Mouse (Mus musculus): ENCODE results near the gene Ilvbl. TPM values are rescaled to one million over a fixed set of nuclear protein-coding genes. Genes with fewer than 3 reads are reported as not detected.

Gene Ilvbl
- polyA plus RNA-seq, 1 experiment from 2014 or later, result 27.5 TPM

- ATAC-seq (ENCODE audit: low FRiP score), result no peak
- no peak overlapping the region for H3K27ac ChIP-seq (ENCODE audit: low read depth, low read length)
- no peak overlapping the region for H3K4me3 ChIP-seq (ENCODE audit: low read depth, low read length)
- H3K4me1 ChIP-seq (ENCODE audit: control insufficient read depth, insufficient read depth, low read length), result peaks cover under 1% of the 10 kb centered on the region; the same call in 1 of the 2 replicates
- DNase-seq (ENCODE audit: low spot score, missing footprints), result no peak
- 87% methylated on average over 22 of the region's 22 CpGs for WGBS
- H3K9ac ChIP-seq (ENCODE audit: low read length), result no peak overlapping the region
- H3K9me3 ChIP-seq (ENCODE audit: control insufficient read depth, low read length), result no peaks in the 10 kb centered on the region
- H3K36me3 ChIP-seq (ENCODE audit: control insufficient read depth, insufficient read depth, low read length), result peaks cover 18% of the 10 kb centered on the region
- H3K27me3 ChIP-seq (ENCODE audit: control insufficient read depth, insufficient read depth, low read length), result no peaks in the 10 kb centered on the region
- H3K4me2 ChIP-seq, result no peak overlapping the region
Observed at GRCm38 (mm10) chr10:78585606-78586005, 11.5 kb downstream of the Ilvbl start.

DNA sequence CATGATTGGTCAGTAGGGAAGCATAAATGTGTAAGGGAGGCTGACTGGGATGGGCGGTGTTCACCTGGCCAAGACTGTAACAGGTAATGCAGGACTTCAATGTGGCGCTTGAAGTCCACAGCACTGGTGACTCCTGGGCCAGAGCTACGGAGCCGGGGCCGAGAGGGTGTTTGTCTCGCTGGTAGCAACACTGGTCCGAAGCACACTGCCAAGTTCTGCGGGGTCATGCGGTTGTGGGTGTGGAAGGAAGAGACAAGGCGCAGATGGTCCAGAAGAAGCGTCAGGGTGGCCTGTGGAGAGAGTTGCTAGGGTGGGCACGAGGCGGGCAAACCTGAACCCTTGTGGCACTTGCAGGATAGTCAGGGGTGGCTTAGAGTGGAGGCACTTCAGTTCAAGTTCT, 11.9 kb downstream of the Ilvbl start:
- Histone ChIP-seq H3K9ac (ENCODE audit: low read length) (no peak overlapping the region), H3K4me1 (ENCODE audit: control insufficient read depth, insufficient read depth, low read length) (peaks cover 4% of the 10 kb centered on the region; the same call in 1 of the 2 replicates), H3K36me3 (ENCODE audit: control insufficient read depth, insufficient read depth, low read length) (peaks cover 18% of the 10 kb centered on the region), H3K4me2 (no peak overlapping the region), H3K9me3 (ENCODE audit: control insufficient read depth, low read length) (no peaks in the 10 kb centered on the region), H3K27me3 (ENCODE audit: control insufficient read depth, insufficient read depth, low read length) (no peaks in the 10 kb centered on the region), H3K4me3 (ENCODE audit: low read depth, low read length) (no peak overlapping the region), H3K27ac (ENCODE audit: low read depth, low read length) (no peak overlapping the region)
- WGBS, result 95% methylated on average over 13 of the region's 13 CpGs
- DNase-seq (ENCODE audit: low spot score, missing footprints) (no peak), ATAC-seq (ENCODE audit: low FRiP score) (no peak)

DNA sequence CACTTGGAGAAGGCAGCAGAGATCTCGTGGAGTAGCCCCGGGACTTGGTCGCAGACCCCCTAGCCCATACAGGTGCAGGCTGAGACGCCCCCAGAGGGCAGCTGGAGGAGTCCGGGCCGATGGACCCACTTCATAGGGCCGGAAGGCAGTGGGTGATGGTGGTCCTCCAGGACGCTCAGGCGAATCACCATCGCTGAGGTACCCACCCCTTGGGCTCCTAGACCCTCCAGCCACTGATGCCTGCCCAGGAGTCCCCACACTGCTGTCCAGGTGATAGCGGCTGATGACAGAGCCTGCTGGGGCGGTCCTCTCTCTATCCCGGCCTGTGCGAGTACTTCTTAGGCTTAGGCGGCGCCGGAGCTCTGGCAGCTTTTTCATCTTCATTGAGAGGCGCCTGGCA, 15.1 kb downstream of the Ilvbl start:
- no peaks in the 10 kb centered on the region for H3K27me3 ChIP-seq (ENCODE audit: control insufficient read depth, insufficient read depth, low read length)
- WGBS, result 94% methylated on average over 18 of the region's 18 CpGs
- H3K27ac ChIP-seq (ENCODE audit: low read depth, low read length), result no peak overlapping the region
- H3K4me1 ChIP-seq (ENCODE audit: control insufficient read depth, insufficient read depth, low read length), result peaks cover 10% of the 10 kb centered on the region; the same call in 1 of the 2 replicates
- no peak overlapping the region for H3K4me2 ChIP-seq
- DNase-seq (ENCODE audit: low spot score, missing footprints), result no peak
- ATAC-seq (ENCODE audit: low FRiP score), result no peak
- H3K9ac ChIP-seq (ENCODE audit: low read length), result no peak overlapping the region
- H3K4me3 ChIP-seq (ENCODE audit: low read depth, low read length), result no peak overlapping the region
- no peaks in the 10 kb centered on the region for H3K9me3 ChIP-seq (ENCODE audit: control insufficient read depth, low read length)
- peaks cover 18% of the 10 kb centered on the region for H3K36me3 ChIP-seq (ENCODE audit: control insufficient read depth, insufficient read depth, low read length)

DNA sequence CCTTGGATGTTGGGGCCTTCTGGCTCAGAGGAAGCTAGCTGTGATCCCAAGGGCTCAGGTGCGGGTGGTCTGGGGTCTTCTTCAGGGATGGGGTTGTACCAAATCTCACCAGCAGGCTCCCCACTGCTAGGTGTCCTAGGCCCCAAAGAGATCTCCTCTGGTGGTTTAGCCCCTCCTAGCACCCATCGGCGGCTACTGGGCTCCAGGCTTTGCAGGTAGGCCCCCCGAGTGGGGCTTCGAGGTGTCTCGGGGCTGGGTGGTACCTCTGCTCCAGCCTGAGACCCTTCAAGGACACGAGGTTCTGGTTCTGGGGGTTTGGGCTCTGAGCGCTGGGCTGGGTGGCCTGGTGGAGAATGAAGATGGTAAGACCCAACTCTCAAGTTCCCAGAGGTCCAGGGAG, 15.8 kb downstream of the Ilvbl start:
- no peak for ATAC-seq (ENCODE audit: low FRiP score)
- Histone ChIP-seq H3K9ac (ENCODE audit: low read length) (no peak overlapping the region), H3K4me2 (no peak overlapping the region), H3K36me3 (ENCODE audit: control insufficient read depth, insufficient read depth, low read length) (peaks cover 16% of the 10 kb centered on the region), H3K27ac (ENCODE audit: low read depth, low read length) (no peak overlapping the region), H3K9me3 (ENCODE audit: control insufficient read depth, low read length) (no peaks in the 10 kb centered on the region), H3K4me3 (ENCODE audit: low read depth, low read length) (no peak overlapping the region), H3K27me3 (ENCODE audit: control insufficient read depth, insufficient read depth, low read length) (no peaks in the 10 kb centered on the region), H3K4me1 (ENCODE audit: control insufficient read depth, insufficient read depth, low read length) (peaks cover 10% of the 10 kb centered on the region; the same call in 1 of the 2 replicates)
- no peak for DNase-seq (ENCODE audit: low spot score, missing footprints)
- WGBS, result 92% methylated on average over 8 of the region's 8 CpGs

GRCm38 (mm10) chr10:78590744-78591143, 16.6 kb downstream of the Ilvbl start:
- Histone ChIP-seq H3K36me3 (ENCODE audit: control insufficient read depth, insufficient read depth, low read length) (peaks cover 9% of the 10 kb centered on the region), H3K4me2 (peak overlapping the region; percentile 66), H3K4me3 (ENCODE audit: low read depth, low read length) (peak overlapping the region; percentile 49), H3K27me3 (ENCODE audit: control insufficient read depth, insufficient read depth, low read length) (no peaks in the 10 kb centered on the region), H3K27ac (ENCODE audit: low read depth, low read length) (no peak overlapping the region), H3K4me1 (ENCODE audit: control insufficient read depth, insufficient read depth, low read length) (peaks cover 10% of the 10 kb centered on the region; the same call in 1 of the 2 replicates), H3K9me3 (ENCODE audit: control insufficient read depth, low read length) (no peaks in the 10 kb centered on the region), H3K9ac (ENCODE audit: low read length) (peak overlapping the region; percentile 80; the same call in 1 of the 2 replicates)
- DNase-seq (ENCODE audit: low spot score, missing footprints) (no peak), ATAC-seq (ENCODE audit: low FRiP score) (no peak; the same call in 1 of the 2 replicates)
- 60% methylated on average over 9 of the region's 9 CpGs for WGBS

- Histone ChIP-seq H3K4me2 (peak within 1 kb of the TSS; percentile 66), H3K27ac (ENCODE audit: low read depth, low read length) (no peak within 1 kb of the TSS), H3K4me1 (ENCODE audit: control insufficient read depth, insufficient read depth, low read length) (peaks cover 10% of the 10 kb centered on the region; the same call in 1 of the 2 replicates), H3K4me3 (ENCODE audit: low read depth, low read length) (peak within 1 kb of the TSS; percentile 49), H3K36me3 (ENCODE audit: control insufficient read depth, insufficient read depth, low read length) (peaks cover 9% of the 10 kb centered on the region), H3K9ac (ENCODE audit: low read length) (peak within 1 kb of the TSS; percentile 80), H3K27me3 (ENCODE audit: control insufficient read depth, insufficient read depth, low read length) (no peaks in the 10 kb centered on the region), H3K9me3 (ENCODE audit: control insufficient read depth, low read length) (no peaks in the 10 kb centered on the region)
- ATAC-seq (ENCODE audit: low FRiP score) (peak; percentile 80), DNase-seq (ENCODE audit: low spot score, missing footprints) (peak; percentile 94)
- WGBS, result 5% methylated on average over 40 of the region's 54 CpGs
Observed at GRCm38 (mm10) chr10:78591406-78592328, 17.5 kb downstream of the Ilvbl start, which contains the start of gene Syde1. Gene Syde1 (minus strand): TSS chr10:78591964.

DNA sequence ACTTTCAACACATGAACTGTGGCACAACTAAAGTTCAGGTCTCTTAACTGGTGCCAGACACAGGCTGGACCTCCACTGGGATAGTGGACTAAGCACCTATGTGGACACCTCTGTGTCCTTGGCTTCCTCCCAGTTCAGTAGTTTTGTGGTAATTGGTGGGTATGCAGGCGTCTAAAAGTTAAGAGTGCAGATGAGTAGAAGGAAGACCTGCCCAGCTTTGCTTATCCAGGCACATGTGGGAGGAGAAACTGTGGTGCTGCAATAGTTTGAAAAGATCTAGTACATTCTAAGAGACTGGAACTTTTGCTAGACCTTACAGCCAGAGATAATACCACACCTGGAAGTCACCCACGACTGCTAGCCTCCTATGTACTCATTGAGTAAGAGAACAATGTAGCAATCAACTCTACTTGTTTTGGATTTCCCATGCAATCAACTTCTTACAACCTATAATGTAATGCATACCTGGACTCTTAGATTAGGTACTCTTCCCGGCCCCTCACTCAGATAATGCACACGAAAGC, 18.8 kb downstream of the Ilvbl start:
- Histone ChIP-seq H3K27me3 (ENCODE audit: control insufficient read depth, insufficient read depth, low read length) (no peaks in the 10 kb centered on the region), H3K4me2 (no peak overlapping the region), H3K9ac (ENCODE audit: low read length) (no peak overlapping the region), H3K4me1 (ENCODE audit: control insufficient read depth, insufficient read depth, low read length) (peaks cover 10% of the 10 kb centered on the region; the same call in 1 of the 2 replicates), H3K36me3 (ENCODE audit: control insufficient read depth, insufficient read depth, low read length) (peaks cover 3% of the 10 kb centered on the region), H3K4me3 (ENCODE audit: low read depth, low read length) (no peak overlapping the region), H3K9me3 (ENCODE audit: control insufficient read depth, low read length) (no peaks in the 10 kb centered on the region), H3K27ac (ENCODE audit: low read depth, low read length) (no peak overlapping the region)
- 91% methylated on average over 4 of the region's 4 CpGs for WGBS
- ATAC-seq (ENCODE audit: low FRiP score), result no peak
- DNase-seq (ENCODE audit: low spot score, missing footprints), result peak; percentile 79

DNA sequence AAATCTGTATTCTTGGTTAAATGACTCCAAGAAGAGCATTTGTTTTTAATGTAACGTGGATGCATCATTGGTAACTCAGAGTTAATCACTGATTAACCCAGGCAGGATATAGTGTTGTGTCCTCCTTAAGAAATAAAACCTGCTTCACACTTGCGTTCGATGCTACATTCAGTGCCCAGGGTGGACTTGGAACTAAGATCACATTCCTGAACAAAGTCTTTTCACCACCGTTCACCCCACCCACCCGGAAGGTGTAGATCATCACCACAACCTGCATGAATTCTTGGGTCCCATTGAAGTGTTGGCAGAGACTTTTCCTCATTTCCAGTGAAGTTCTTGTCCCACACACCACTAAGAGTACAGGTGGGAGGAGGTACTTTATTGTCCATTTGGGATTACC, 19.6 kb downstream of the Ilvbl start:
- WGBS, result 92% methylated on average over 5 of the region's 5 CpGs
- H3K9me3 ChIP-seq (ENCODE audit: control insufficient read depth, low read length), result no peaks in the 10 kb centered on the region
- H3K4me1 ChIP-seq (ENCODE audit: control insufficient read depth, insufficient read depth, low read length), result peaks cover 10% of the 10 kb centered on the region; the same call in 1 of the 2 replicates
- no peaks in the 10 kb centered on the region for H3K27me3 ChIP-seq (ENCODE audit: control insufficient read depth, insufficient read depth, low read length)
- peak; percentile 56 for DNase-seq (ENCODE audit: low spot score, missing footprints)
- no peak overlapping the region for H3K9ac ChIP-seq (ENCODE audit: low read length)
- H3K4me3 ChIP-seq (ENCODE audit: low read depth, low read length), result no peak overlapping the region
- H3K36me3 ChIP-seq (ENCODE audit: control insufficient read depth, insufficient read depth, low read length), result peaks cover 3% of the 10 kb centered on the region
- no peak overlapping the region for H3K4me2 ChIP-seq
- no peak overlapping the region for H3K27ac ChIP-seq (ENCODE audit: low read depth, low read length)
- ATAC-seq (ENCODE audit: low FRiP score), result no peak

DNA sequence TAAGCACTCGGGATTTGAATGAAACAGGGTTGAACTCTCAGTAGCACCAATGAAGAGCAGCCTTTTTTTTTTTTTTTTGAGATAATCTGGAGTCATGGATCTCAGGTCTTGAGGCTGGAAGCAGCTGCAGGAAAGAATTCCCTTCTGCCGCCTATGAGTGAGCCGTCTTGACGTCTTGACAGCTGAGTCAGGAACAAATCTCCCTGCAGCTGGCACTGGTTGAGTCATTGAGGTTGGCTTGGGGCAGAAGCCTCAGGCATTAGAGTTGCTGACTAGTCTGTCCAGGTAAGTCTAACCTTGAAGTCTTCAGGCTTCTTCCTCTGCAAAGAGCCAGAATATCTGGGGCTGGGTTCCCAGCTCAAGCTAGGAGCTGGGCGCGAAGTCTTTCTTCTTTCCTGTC, 20.0 kb downstream of the Ilvbl start:
- peak; percentile 8 for DNase-seq (ENCODE audit: low spot score, missing footprints)

More for the DNA sequence above, 20.0 kb downstream of the Ilvbl start:
- Histone ChIP-seq H3K36me3 (ENCODE audit: control insufficient read depth, insufficient read depth, low read length) (peaks cover 3% of the 10 kb centered on the region; the same call in 1 of the 2 replicates), H3K4me3 (ENCODE audit: low read depth, low read length) (no peak overlapping the region), H3K27ac (ENCODE audit: low read depth, low read length) (no peak overlapping the region), H3K9me3 (ENCODE audit: control insufficient read depth, low read length) (no peaks in the 10 kb centered on the region), H3K4me1 (ENCODE audit: control insufficient read depth, insufficient read depth, low read length) (peaks cover 10% of the 10 kb centered on the region; the same call in 1 of the 2 replicates), H3K27me3 (ENCODE audit: control insufficient read depth, insufficient read depth, low read length) (no peaks in the 10 kb centered on the region), H3K9ac (ENCODE audit: low read length) (no peak overlapping the region), H3K4me2 (no peak overlapping the region)
- ATAC-seq (ENCODE audit: low FRiP score), result no peak
- WGBS, result 86% methylated on average over 6 of the region's 6 CpGs
